Mouse (Mus musculus) right cerebral cortex, postnatal 4 days (tissue): Measurements from ENCODE around the gene Kyat1.

Source experiments
- DNase-seq: peaks from one replicate; pipeline ENCODE4 v3.0.0-alpha.2; 2022

Gene Kyat1

DNA sequence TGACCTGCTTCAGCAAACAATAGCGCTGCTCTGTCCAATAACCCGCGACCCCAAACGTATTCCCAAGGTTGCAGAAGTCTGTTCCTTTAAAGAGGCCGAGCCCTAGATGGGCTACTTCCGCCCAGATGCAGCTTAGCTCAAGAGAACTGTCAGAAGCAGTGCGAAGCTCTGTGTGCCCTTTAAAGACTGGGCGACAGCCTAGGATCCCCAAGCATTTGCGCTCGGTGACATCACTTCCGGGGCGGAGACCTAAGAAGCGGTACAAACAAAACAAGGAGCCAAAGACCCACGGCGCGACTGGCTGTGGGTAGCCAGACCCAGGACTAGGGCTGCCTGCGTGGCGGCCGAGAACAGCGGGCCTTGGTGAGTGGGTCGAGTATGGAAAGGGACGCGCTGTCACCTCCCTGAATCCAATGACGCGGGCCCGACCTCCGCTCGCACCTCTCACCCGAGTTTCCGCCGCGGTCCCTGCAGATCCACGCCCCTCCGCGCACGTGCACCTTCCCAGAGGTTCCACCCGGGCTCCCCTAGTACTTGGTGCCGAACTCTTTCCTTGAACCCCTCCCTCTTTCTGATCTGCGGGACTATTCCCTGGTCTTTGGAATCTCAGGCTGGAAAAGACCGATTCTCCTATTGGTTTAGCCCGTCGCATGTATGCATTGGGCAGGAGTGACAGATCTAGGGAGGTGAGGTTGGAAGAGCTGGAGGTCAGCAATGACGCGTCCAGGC is at the start of gene Kyat1:
TSS of gene Kyat1 (minus strand) at position 219 of the 729 bp plus-strand sequence.
- DNase-seq: peak; percentile 88

DNA sequence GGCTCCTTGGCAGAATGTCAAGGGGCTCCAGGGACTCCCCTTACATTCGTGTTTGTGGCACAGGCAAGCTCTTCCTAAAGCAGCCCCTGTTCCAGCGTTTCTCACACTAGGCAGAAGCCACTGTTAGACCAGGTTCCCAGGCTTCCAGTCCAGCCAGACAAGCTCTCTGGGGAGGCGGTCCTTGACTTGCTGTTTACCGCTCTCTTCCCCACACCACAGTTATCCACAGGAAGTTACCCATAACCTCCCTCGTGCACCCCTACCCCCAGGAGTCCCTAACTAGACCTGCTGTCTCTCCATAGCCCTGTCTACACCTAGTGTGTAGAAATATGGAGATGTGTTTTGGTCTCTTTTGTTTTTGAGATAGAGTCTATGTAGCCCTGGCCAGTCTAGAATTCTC is 48.2 kb upstream of the Kyat1 start:
- no peak for DNase-seq

DNA sequence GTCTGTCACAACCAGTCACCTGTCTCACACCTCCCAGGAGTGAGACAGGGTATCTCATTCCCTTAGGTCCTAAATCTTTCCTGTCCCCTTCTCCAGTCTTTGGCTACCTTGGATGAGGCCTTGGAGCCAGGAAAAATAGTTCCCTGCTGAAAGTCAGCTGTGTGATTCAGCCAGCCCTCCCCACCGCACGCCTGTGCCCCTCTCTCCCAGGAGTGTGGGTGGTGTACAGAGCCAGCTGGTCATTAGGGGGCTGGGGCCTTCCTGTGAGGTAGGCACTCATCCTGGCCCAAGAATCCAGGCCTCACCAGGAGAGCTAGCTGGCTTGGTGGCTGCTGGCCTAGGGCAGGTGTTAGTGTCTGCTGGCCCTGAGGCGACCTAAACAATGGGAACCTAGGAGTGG is 46.9 kb upstream of the Kyat1 start:
- DNase-seq: no peak

DNA sequence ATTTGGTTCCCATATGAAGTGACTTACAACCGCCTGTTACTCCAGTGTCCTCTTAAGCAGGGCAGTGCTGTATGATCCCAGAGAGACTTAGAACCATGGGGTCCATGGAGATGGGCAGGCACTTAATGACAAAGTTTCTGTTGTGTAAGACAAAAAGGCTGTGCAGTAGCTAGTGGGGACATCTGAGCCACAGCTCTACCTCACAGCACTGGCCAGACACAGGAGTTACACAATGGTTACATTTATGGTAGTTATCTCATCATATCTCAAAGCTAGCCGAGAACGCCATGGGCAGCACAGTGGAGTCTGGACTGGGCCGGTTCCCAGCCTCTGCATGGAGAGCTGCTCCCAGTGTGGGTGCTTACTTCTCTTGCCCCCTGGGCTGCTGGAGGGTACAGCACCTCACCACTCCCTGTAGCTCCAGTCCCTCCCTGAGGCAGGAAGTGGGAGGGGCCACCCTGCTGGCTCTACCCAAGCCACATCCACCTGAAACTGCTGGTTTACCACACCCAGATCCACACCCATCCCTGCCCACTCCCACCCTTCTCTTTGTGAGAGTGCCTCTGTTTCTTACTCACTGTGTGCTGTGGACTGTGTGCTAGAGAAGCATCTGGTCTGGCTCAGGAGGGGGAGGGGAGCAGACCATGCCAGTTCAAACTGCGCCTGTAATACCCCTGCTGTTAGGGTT is 45.9 kb upstream of the Kyat1 start:
- no peak for DNase-seq

DNA sequence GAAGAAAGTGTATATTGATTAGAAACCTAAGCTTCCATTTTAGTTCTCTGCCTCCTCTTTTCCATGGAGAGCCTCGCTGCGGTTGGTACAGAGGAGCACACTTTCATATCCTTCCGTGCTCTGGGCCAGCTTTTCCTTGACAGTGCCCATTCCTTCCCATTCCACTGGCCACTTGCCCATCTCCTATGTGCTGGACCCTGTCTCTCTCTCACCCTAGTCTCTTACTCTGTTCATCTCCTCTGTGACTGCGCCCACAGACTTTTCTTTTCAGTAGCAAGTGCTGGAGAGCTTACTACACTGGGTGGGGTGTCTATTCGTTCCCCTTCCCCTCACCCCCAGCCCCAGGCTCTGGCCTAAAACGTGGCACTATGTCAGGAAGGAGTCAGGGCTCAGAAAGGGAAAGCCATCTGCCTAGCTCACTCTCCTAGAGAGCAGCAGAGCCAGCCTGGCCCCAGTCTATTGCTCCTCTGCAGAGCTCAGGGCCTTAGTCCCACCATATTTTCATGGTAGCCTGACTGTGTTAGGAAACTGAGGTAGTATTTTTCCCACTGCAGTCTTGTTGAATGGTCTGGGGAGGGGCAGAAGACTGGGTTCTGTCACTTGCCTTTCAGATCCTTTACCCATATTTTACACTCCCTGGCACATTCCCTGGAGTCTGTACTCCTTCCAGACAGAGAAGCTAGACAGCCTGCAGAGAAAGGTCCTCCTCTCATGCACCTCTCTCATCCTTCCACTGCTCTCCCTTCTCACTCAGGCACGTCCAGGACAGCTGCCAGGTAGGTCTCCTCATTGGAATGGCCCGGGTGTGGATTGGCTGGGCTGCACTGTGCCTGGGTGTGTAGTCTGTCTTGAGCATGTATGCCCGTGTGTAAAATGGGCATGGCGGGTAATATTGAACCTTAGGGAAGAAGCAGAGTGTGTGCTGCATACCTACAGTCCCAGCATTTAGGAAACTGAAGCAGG is 44.8 kb upstream of the Kyat1 start:
- DNase-seq: no peak

- DNase-seq: no peak
Measured at GRCm38 (mm10) chr2:30249182-30249581, 43.5 kb upstream of the Kyat1 start.

GRCm38 (mm10) chr2:30247681-30248080 is 42.0 kb upstream of the Kyat1 start:
- DNase-seq: no peak

DNA sequence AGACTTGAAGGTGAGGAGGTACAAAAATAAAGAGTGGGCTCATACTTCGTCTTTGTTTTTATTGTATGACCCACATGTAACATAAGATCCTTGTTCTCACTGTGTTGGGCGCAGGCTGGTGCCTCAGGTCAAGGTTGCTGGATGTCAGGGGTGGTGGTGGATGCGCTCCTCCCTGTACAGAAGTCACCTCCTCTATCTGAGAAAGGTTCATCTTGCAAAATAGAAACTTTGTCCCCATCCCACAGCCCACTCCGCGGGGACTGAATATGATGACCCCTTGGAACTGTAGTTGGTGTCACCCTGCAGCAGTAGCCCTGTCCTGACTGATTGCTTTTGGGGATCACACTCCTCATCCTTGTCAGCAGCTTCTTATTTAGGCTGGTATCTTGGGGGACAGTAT is 41.4 kb upstream of the Kyat1 start:
- no peak for DNase-seq

GRCm38 (mm10) chr2:30244595-30245178 is 39.0 kb upstream of the Kyat1 start:
- no peak for DNase-seq

- no peak for DNase-seq
Measured at GRCm38 (mm10) chr2:30243391-30243790, 37.7 kb upstream of the Kyat1 start.

DNA sequence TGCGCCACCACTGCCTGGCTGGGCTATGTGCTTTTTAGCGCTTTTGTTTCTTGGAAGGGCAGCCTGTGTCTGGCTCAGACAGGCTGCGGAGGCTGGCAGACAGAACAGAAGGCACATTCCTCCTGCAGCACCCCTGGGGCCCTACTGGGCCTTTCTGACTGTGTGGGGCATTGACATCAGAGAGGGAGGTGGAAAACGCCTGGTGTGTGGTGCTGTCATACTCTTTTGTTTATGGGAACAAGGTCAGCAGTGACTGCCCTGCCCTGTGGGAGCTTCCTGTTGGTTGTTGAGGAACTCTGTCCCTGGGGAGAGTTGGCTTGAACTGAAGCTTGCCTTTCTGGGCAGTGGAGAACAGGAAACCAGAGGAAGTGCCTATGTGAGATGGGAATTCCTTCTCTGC is 36.9 kb upstream of the Kyat1 start:
- DNase-seq: no peak

GRCm38 (mm10) chr2:30240267-30240666 is 34.6 kb upstream of the Kyat1 start, which contains the start of gene Gm28035:
Gene Gm28035 (plus strand): TSS chr2:30240567.
- no peak for DNase-seq

DNA sequence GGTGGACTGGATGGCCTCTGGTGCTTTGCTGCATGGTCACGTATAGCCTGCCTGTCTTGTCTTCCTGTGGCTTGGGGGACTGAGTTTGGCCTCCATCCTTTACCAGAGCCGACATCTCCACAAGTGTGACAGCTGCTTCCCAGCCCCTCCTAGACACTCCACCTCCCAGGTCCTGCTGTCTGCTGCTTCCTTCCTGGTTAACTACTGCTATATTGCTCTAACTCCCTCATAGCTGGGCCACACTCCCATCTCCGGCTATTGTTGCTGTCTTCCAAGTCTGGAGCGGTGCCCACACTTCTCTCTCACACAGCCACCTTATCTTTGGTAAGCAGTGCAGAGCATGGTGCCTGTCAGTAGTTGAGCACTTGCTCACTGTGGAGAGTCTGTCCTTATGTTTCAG is 34.1 kb upstream of the Kyat1 start:
- DNase-seq: no peak

DNA sequence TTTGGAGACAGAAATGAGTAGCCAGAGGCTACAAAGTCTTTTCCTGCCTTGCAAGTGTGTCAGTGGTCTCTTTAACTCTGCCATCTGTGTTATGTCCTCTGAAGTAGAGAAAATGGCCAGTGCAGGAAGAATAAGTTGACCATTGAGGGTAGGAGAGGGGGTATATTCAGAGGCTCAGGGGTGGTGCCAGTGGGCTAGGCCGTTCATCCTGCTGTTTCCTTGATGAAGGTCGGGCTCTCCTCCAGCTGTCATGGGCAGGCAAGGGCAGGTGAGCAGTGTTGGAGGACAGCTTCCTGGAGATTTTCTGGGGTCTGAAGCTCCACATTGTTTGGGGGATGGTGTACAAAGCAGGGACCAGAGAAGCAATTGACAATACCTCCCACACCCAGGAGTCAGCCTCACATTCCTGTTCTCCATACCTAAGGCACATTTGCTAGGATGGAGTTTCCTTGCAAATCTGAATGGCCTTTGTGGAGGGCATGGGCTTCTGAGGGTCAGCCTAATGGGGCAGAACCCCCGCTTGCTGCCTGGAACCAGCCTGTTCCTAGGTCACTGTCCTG is 33.3 kb upstream of the Kyat1 start:
- no peak for DNase-seq

DNA sequence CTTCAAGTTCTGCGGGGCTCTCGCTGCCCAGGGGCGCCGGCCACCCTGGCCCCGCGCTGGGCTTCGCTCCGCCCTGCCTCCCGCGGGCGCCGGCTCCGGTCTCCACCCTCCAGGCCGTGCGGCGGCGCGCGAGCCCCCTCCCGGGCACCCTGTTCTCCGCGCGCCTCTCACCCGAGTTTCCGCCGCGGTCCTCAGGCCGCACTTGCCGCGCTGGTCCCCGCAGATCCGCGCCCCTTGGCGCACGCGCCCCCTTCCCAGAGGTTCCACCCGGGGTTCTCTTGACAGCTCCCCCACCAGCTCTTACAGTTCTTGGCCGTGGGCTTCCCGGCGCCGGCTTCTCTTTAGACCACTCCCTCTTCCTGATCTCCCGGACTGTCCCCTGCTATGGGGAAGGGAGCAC is 32.2 kb upstream of the Kyat1 start:
- DNase-seq: peak; percentile 69

- peak; percentile 100 for DNase-seq
Measured at GRCm38 (mm10) chr2:30237199-30237880, 31.7 kb upstream of the Kyat1 start, which contains the start of gene Lrrc8a. Gene Lrrc8a (plus strand): TSS chr2:30237715.

GRCm38 (mm10) chr2:30236426-30237198 is 31.0 kb upstream of the Kyat1 start:
- DNase-seq: no peak

DNA sequence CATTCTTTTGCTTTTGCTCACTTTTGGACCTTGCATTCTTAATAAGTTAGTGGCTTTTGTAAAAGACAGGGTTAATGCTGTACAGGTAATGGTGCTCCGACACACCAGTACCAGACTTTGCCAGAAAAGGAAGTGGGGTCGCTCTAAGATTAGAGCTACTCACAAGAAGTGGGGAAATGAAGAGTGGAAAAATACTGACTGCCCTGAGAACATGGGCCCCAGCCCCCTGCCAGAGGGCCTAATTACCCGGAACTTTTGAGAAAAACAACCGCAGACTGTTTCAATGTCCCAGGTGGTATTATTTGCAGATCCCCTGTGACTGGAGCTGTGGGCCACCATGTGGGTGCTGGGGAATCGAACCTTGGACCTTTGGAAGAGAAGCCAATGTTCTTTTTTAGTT is 29.9 kb upstream of the Kyat1 start:
- no peak for DNase-seq

DNA sequence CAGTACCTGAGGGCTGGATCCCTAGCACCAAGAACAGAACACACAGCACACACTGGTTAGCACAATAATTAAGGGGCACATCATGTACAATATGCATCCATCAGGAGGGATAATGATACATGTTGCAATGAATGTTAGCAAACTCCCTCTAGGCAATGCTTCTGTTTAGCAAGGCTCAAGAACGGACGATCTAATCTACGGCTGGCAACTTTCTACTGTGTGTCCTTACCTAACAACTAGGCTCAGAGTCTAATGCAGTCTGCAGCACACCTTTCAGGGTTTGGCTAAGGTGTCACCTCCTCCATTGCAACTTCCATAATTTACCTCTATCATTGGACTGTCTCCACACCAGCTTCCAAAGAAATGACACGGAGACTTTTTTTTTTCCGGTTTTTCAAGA is 10.6 kb upstream of the Kyat1 start:
- no peak for DNase-seq

DNA sequence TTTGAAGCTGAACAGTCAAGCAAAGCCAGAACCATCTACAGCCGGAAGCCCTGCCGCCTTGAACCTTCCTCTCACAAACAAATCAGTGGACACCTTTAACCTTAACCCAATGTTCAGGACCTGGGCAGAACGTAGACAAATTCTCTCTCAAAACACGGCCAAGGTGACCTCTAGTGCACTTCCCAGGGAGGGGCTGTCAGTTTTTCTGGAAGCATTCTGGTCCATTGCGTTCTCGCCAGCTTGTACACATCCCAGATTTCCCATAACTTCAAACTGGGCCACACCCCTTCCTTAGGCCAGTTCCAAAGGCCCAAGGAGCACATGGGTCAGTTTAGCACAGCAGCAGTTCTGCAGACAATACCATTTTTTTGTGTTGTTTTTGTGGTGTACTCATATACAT is 9.8 kb upstream of the Kyat1 start:
- DNase-seq: no peak

- no peak for DNase-seq
Measured at GRCm38 (mm10) chr2:30214745-30215144, 9.1 kb upstream of the Kyat1 start.
